Mouse (Mus musculus) retina, adult 2 months (tissue): ENCODE data around the gene Havcr1.

Experiments used
- DNase-seq: peaks from one replicate; pipeline ENCODE4 v3.0.0-alpha.2; 2012; ENCODE audit warnings: low read depth, low spot score

The Havcr1 gene

DNA sequence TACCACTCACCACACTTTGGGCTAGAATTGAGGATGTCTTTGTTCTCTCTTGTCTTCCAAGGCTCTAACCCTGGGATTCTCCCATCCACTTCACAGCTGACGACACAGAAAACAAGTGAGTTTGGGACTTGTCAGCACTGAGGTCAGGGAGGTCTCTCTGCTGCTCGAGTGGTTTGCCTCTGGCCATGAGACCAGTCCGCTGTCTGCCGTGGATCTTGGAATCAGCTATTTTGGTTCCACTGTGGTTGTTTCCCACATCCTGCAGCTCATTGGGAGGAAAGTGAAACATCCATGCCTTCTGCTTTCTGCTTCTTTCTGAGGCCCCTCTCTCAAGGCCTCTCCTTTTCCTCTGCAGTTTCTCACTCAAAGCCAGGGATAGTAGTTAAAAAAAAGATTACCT, 85.0 kb downstream of the Havcr1 start:
- DNase-seq: no peak
